8 mouse cellular contexts compared by ENCODE assay signal in the genomic region with DNA sequence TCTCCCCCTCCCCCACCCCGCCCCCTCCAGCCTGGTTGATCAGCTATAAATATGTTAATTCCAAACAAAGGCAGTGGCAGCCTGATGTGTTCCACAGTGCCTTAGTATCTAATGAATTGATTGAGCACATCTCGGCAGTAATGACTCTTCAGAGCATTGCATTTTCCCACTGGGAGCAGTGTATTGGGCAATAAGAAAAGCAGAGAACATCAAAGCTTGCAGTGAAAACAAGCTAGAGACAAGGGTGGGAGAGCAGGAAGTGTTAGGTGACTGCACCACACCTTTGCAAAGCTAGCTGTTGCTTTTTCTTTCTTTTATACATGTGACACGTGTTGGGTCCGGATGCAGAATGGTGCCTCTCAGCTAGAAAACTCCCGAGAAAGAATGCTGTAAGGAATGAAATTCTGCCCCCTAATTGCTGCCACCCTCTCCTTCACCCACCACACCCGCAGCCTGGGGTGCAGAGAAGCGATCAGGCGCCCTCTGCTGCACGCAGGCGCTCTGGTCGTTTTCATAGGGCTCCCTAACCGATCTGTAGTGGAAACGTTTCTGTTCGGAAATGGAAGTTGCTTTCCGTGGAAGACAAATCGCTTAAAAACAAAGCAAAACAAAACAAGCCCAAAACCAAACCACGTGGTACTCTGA. TPM values are rescaled to one million over a fixed set of nuclear protein-coding genes. Genes with fewer than 3 reads are reported as not detected.
DNase-seq lines count a peak whose midpoint lies in the region; ATAC-seq and TF ChIP-seq lines count a peak whose summit lies in the region.

No protein-coding gene starts in this region.

- no peaks in the 10 kb centered on the region for H3K36me3 ChIP-seq in splenic B cell, adult 2 months (ENCODE audit: control insufficient read depth, insufficient read depth, low read length, poor library complexity, severe bottlenecking)

- peak; percentile 50; the same call in 1 of the 2 replicates for TF ChIP-seq CTCF in cerebellum, adult 2 months (IDR thresholded peaks at IDR 0.05; ENCODE audit: borderline replicate concordance, insufficient read depth, low read depth, low read length)
- TF ChIP-seq CTCF in cortical plate, adult 2 months (IDR thresholded peaks at IDR 0.05; ENCODE audit: extremely low read depth, insufficient read depth, low read length) = peak; percentile 62

- H3K4me1 ChIP-seq in cerebellum, adult 2 months (ENCODE audit: control insufficient read depth, insufficient read depth, low read length) = no peaks in the 10 kb centered on the region
- peaks cover 3% of the 10 kb centered on the region; the same call in 1 of the 2 replicates for H3K4me1 ChIP-seq in cortical plate, adult 2 months (ENCODE audit: control insufficient read depth, insufficient read depth, low read length)

- H3K27ac ChIP-seq in cerebellum, adult 2 months (ENCODE audit: insufficient read depth, low read length) = no peak overlapping the region
- H3K27ac ChIP-seq in cortical plate, adult 2 months (ENCODE audit: insufficient read depth, low read length) = no peak overlapping the region

- peak; percentile 85 to 88 for ATAC-seq in hematopoietic stem cell, adult 5-6 weeks (replicated peaks in 1 of 2; ENCODE audit: insufficient read depth in 1 of 2, low FRiP score in 2 of 2, low TSS enrichment in 1 of 2, low read depth in 1 of 2, poor library complexity in 2 of 2, severe bottlenecking in 2 of 2)
- peak; percentile 93 for ATAC-seq in megakaryocyte progenitor cell, adult 5-6 weeks (replicated peaks; ENCODE audit: poor library complexity)

- peak overlapping the region; percentile 10 for H3K4me3 ChIP-seq in cerebellum, adult 2 months (replicated peaks; ENCODE audit: insufficient read depth, low read depth, low read length)
- H3K4me3 ChIP-seq in cortical plate, adult 2 months (ENCODE audit: insufficient read depth, low read length) = no peak overlapping the region

- TF ChIP-seq POLR2A in cerebellum, adult 2 months (IDR thresholded peaks at IDR 0.05; ENCODE audit: borderline replicate concordance, insufficient read depth, low read length) = no peak
- TF ChIP-seq POLR2A in cortical plate, adult 2 months (IDR thresholded peaks at IDR 0.05; ENCODE audit: extremely low read depth, insufficient read depth, low read length) = no peak

- no peaks in the 10 kb centered on the region for H3K27me3 ChIP-seq in cerebellum, adult 2 months (ENCODE audit: control insufficient read depth, insufficient read depth, low read length)
- H3K27me3 ChIP-seq in splenic B cell, adult 2 months (ENCODE audit: control insufficient read depth, insufficient read depth, low read length, poor library complexity, severe bottlenecking) = no peaks in the 10 kb centered on the region

- DNase-seq in cerebellum, adult 2 months = peak; percentile 13 to 15
- no peak for DNase-seq in cerebellum, adult 11-12 months
- peak; percentile 22 to 23 for DNase-seq in B cell, adult 2 months
- peak; percentile 58 for DNase-seq in layer of hippocampus, adult 9-11 months
- DNase-seq in splenic B cell, adult 2 months (ENCODE audit: low read depth, low spot score) = peak; percentile 58

- 9% methylated on average over 17 of the region's 17 CpGs for WGBS in cerebellum, adult 2 months

RNA-seq across cellular contexts. Expression of a gene that starts 38.8 kb away (rescaled TPM):
- polyA plus RNA-seq in cerebellum, adult 2 months (2012; rRNA removed) = 0.19 and 0.23 TPM in 2 replicates
- 0.09 and 0.13 TPM in 2 replicates for polyA plus RNA-seq in cortical plate, adult 2 months (2012; rRNA removed)
- total RNA-seq in hematopoietic stem cell, adult 5-6 weeks (2017) = 5.1 and 6.8 TPM in 2 replicates
- 0.07 and 0.17 TPM in 2 replicates for total RNA-seq in megakaryocyte progenitor cell, adult 5-6 weeks (2015)
- 0.04 and 0.07 TPM in 2 replicates for total RNA-seq in megakaryocyte progenitor cell, adult 5-6 weeks (2017)
